Mouse (Mus musculus) midbrain, embryonic 14.5 days (tissue): ENCODE results near the gene Map2k5. TPM values are rescaled to one million over a fixed set of nuclear protein-coding genes. Genes with fewer than 3 reads are reported as not detected.
A peak's percentile ranks its signal among the peaks of the same experiment; 100 is the strongest.

Experiments
- ATAC-seq: fragments of 200-750 bp; cut with Nextera tagmentation; 2 replicates; pipeline ENCODE4 v1.8.0; 2017; ENCODE audit warnings: moderate number of reproducible peaks, moderate library complexity; ENCODE audit not compliant: low FRiP score, low TSS enrichment
- DNase-seq: peaks from one replicate; pipeline ENCODE4 v3.0.0-alpha.2; 2015
- H3K27ac ChIP-seq: fragments of 300-500 bp; sonication (generic); replicated peaks from 2 replicates; pipeline ENCODE4 v1.5.1; 2014; ENCODE audit warnings: mild to moderate bottlenecking, low read depth, low read length, moderate library complexity
- H3K27me3 ChIP-seq: fragments of 300-500 bp; sonication (generic); 2 replicates; pipeline ENCODE4 v1.6.1; 2014; ENCODE audit warnings: low read length, control low read depth, mixed read lengths; ENCODE audit not compliant: control insufficient read depth, insufficient read depth
- H3K36me3 ChIP-seq: fragments of 300-500 bp; sonication (generic); 2 replicates; pipeline ENCODE4 v1.6.1; 2014; ENCODE audit warnings: low read length, control low read depth; ENCODE audit not compliant: control insufficient read depth, insufficient read depth
- H3K4me1 ChIP-seq: fragments of 300-500 bp; sonication (generic); 2 replicates; pipeline ENCODE4 v1.6.1; 2014; ENCODE audit warnings: mild to moderate bottlenecking, antibody characterized with exemption, low read length, control low read depth; ENCODE audit not compliant: control insufficient read depth, insufficient read depth
- H3K4me2 ChIP-seq: fragments of 300-500 bp; sonication (generic); 2 replicates; pipeline ENCODE4 v1.6.1; 2014; ENCODE audit warnings: mild to moderate bottlenecking, low read length, moderate library complexity
- H3K4me3 ChIP-seq: fragments of 300-500 bp; sonication (generic); replicated peaks from 2 replicates; pipeline ENCODE4 v1.5.1; 2014; ENCODE audit warnings: low read depth, low read length
- H3K9ac ChIP-seq: fragments of 300-500 bp; sonication (generic); replicated peaks from 2 replicates; pipeline ENCODE4 v1.6.1; 2014; ENCODE audit warnings: mild to moderate bottlenecking, low read length, moderate library complexity
- H3K9me3 ChIP-seq: fragments of 300-500 bp; sonication (generic); 2 replicates; pipeline ENCODE4 v1.6.1; 2016; ENCODE audit warnings: low read length, control low read depth, mixed read lengths; ENCODE audit not compliant: control insufficient read depth
- WGBS: fragments of 180-500 bp; shearing (Covaris S2); extraction: QIAGEN DNeasy Blood & Tissue Kit; methylation state at CpG from one replicate; pipeline ENCODE4 v1.1.7; 2014; 5-methylcytosine and 5-hydroxymethylcytosine counted together
- polyA plus RNA-seq: library from polyadenylated mRNA; unstranded; fragments of >200 nt; fragmentation: Nextera tagmentation; extraction: Ambion mirVana; gene quantifications from 2 replicates; pipeline ENCODE4 v1.2.1, GENCODE M21; 2014

Gene Map2k5
- polyA plus RNA-seq, 1 experiment from 2014 or later: 43.9 TPM

DNA sequence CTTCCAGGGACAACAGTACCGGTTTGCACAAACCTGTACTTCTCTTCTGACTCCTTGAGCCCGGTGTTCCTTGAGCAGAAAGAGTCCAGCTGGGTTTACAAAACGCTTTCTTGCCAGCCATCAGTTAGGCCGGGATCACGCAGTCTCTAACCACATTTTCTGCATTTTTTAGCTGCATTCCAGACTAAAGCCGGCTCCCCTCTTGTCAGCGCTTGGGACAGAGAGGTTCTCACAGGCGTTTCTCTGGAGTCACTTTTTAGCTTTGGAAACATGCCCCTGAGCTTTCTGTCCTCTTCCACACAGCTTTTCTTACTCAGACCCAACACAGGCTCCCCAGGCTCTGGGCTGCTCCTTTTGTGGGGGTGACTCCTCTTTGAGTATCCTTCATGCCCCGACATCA lies 230.4 kb downstream of the Map2k5 start:
- peaks cover 21% of the 10 kb centered on the region for H3K4me1 ChIP-seq
- H3K4me2 ChIP-seq: 0 out of 2 replicates have a peak overlapping the region, but pooled peaks have one; percentile 15
- peak overlapping the region; percentile 21 for H3K4me3 ChIP-seq
- H3K27me3 ChIP-seq: peaks cover 98% of the 10 kb centered on the region
- under 1% methylated on average over 9 of the region's 9 CpGs for WGBS
- H3K36me3 ChIP-seq: no peaks in the 10 kb centered on the region
- no peak overlapping the region for H3K9ac ChIP-seq
- no peak overlapping the region for H3K27ac ChIP-seq
- ATAC-seq (no peak), DNase-seq (peak; percentile 19)
- no peaks in the 10 kb centered on the region for H3K9me3 ChIP-seq

DNA sequence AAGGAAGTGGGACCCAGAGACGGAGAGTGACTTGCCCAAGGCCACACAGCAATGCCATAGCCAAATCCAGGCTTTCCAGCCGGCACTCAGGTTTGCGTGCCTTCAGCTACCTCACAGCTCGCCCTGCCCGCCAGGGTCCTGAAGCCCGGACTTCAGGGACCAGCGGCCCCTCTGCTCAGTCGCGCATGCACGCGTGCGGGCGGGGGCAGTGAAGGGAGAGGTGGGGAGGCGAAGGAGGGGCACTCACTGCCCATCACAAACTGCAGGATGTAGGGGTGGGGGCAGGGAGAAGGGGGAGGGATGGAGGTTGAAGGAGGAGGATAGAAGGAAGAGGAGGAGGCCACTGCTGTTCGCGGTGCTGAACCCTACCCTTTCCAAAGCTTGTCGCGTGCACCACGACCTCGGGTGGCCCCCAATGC lies 230.8 kb downstream of the Map2k5 start:
- DNase-seq (peak; percentile 31), ATAC-seq (no peak)
- Histone ChIP-seq H3K36me3 (no peaks in the 10 kb centered on the region), H3K4me1 (peaks cover 23% of the 10 kb centered on the region), H3K27me3 (peaks cover 98% of the 10 kb centered on the region), H3K4me2 (peak overlapping the region; percentile 31), H3K4me3 (peak overlapping the region; percentile 21), H3K27ac (no peak overlapping the region), H3K9ac (no peak overlapping the region), H3K9me3 (no peaks in the 10 kb centered on the region)
- under 1% methylated on average over 20 of the region's 20 CpGs for WGBS

DNA sequence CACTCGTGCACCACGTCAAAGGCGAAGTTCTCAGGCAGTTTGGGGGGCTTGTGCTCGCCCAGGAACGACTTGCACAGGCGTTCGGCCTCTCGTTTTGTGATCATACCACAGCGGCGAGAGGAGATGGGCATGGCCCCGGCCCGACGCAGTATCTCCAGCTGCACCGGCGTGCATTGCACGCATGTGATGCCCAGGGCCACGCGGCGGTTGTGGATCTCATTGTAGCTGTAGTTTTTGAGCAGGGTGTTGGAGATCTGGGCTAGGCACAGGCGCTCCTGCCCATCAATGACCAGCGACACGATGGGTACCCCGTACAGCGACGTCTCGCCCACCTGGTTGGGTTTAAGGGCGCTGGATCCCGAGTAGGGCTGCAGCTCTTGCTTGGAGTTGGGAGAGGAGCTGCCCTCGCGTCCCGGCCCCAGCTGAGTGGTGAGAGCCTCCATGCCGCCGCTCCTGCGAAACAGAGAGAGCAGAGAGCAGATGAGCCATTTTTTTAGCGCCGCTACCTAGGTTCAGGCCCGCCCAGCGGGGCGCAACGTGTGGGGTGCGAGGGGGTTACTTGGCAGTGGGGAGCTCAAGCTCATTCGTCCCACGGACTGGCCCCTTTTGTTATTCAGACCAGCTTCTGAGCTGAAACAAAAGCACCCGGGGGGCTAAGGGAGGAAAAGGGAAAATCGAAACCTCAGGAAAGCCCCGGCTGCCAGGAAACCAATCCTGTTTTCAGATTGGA lies 231.4 kb downstream of the Map2k5 start:
- H3K9me3 ChIP-seq: no peaks in the 10 kb centered on the region
- no peak for ATAC-seq
- peak overlapping the region; percentile 36; the same call in 1 of the 2 replicates for H3K9ac ChIP-seq
- peak overlapping the region; percentile 21 for H3K4me3 ChIP-seq
- H3K36me3 ChIP-seq: no peaks in the 10 kb centered on the region
- H3K4me2 ChIP-seq: peak overlapping the region; percentile 31
- WGBS: under 1% methylated on average over 46 of the region's 46 CpGs
- no peak overlapping the region; the same call in 1 of the 2 replicates for H3K27ac ChIP-seq
- H3K4me1 ChIP-seq: peaks cover 23% of the 10 kb centered on the region
- peak; percentile 39 for DNase-seq
- peaks cover 98% of the 10 kb centered on the region for H3K27me3 ChIP-seq

DNA sequence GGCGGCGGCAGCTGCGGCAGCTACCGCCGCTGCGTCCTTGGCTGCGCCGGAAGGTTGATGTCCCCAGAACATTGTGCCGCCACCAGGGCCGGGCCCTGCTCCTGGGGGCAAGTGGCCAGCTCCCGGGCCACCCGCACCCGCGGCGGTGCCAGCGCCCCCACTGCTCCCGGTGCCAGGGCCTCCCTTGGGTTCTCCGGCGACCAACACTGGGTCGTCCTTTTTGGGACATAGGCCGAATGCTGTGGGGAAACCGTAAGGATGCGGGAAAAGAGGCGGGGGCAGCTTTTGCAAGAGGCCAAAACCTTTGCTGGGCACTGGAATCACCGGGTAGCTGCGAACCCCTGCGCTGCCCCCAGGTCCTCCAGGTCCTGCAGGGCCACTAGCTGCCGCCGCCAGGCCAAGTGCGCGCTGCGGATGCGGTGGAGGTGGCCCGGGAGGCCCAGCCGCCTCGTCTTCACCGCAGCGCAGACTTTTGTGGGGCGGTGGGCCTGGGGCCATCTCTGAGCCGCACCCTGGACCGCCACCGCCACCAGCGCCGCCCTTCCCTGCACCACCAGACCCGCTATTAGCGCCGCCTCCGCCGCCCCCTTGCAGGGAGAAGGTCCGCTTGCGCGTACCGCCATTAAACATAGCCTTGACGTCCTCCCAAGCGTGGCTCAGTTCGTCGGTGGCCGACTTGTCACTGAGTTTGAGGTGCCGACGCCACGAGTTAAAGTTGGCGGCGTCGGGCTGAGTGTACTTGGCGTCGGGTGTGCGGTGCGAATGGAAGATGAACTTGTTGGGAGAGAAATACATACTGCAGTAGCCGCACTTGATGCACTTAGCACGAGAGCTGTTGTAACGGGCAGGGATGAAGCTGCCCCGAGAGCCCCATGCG lies 232.2 kb downstream of the Map2k5 start:
- Histone ChIP-seq H3K36me3 (no peaks in the 10 kb centered on the region), H3K9me3 (no peaks in the 10 kb centered on the region), H3K27me3 (peaks cover 98% of the 10 kb centered on the region), H3K4me2 (peak overlapping the region; percentile 31), H3K4me3 (peak overlapping the region; percentile 21), H3K4me1 (peaks cover 22% of the 10 kb centered on the region), H3K27ac (peak overlapping the region; percentile 49; the same call in 1 of the 2 replicates), H3K9ac (peak overlapping the region; percentile 36; the same call in 1 of the 2 replicates)
- ATAC-seq (no peak), DNase-seq (peak; percentile 60)
- under 1% methylated on average over 68 of the region's 73 CpGs for WGBS

DNA sequence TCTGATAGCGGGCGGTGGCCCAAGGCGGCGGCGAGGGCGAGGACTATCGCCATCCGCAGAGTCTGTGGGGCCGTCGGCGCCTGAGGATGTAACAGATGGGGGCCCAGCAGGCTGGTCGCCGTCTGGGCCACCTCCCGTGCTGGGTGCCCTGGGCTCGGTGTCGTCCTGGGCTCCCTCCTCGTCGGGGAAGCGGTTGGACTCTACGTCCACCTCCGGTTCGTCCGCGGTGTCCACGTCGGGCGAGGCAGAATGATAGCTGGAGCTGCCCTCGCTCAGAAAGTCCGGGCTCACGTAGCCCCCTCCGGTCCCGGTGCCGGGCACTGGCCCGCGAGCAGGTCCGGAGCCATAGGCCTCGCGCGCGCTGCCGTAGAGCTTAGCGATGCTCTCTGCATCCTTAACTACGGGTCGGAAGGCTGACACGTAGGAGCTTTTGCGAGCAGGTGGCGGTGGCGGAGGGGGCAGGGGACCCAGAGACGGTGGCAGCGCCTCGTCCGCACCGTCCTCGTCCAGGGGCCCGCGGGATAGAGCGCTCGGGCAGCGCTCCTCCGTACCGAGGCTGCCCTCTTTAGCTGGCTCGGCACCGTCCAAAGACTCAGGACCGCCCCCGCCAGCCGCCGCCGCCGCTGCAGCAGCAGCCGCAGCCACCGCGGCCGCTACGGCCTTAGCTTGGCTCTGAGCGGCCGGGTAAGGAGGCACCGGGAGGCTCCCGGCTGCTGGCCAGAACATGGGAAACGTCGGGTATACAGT lies 233.0 kb downstream of the Map2k5 start:
- H3K4me3 ChIP-seq: peak overlapping the region; percentile 21
- no peaks in the 10 kb centered on the region for H3K36me3 ChIP-seq
- H3K9me3 ChIP-seq: no peaks in the 10 kb centered on the region
- H3K9ac ChIP-seq: peak overlapping the region; percentile 36; the same call in 1 of the 2 replicates
- H3K27ac ChIP-seq: 0 out of 2 replicates have a peak overlapping the region, but pooled peaks have one; percentile 26
- H3K4me1 ChIP-seq: peaks cover 18% of the 10 kb centered on the region
- WGBS: under 1% methylated on average over 80 of the region's 80 CpGs
- peaks cover 98% of the 10 kb centered on the region for H3K27me3 ChIP-seq
- ATAC-seq: no peak
- peak; percentile 60 for DNase-seq
- peak overlapping the region; percentile 31 for H3K4me2 ChIP-seq

DNA sequence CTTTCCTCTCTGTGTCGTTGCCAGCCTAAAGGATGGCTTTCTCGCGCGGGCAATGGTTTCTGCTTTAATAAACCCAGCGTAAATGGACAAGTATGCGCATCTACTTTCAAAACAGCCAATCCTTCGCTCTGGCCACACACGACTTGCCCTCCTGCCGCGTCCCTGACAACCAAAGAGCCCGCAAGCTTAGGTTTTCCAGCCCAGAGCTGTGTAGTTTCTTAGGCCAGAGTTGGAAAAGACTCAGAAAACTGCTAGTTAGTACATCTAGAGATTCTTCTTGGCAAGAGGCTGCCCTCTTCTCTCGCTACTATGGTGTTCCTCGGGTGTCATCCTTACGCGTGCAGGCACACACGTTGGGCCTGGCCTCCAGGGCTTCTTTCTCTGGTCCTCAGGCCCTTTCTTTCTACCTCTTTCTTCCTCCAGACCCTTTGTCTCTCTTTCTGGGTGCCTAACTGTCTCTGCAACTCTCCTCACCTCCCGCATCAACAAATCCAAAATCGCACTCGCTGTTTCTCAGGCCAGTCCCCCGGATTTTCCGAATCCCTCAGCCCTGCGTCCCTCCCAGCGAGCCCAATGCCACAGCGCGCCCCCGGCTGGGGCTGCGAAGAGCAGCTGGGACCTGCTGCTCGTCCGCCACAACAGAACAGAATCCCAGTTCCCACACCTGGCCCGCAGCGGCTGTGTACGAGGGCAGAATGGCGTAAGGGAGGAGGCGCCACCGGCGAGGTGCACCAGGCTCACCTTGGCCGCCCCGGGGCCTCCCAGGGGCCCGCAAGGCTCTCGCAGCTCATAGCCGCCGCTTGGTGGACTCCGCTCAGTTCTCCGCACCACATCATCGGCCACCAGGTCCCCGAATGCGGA lies 233.8 kb downstream of the Map2k5 start:
- peak overlapping the region; percentile 31 for H3K4me2 ChIP-seq
- H3K27me3 ChIP-seq: peaks cover 98% of the 10 kb centered on the region
- ATAC-seq (no peak), DNase-seq (peak; percentile 51)
- under 1% methylated on average over 47 of the region's 47 CpGs for WGBS
- H3K4me1 ChIP-seq: peaks cover 11% of the 10 kb centered on the region
- no peaks in the 10 kb centered on the region for H3K36me3 ChIP-seq
- H3K9me3 ChIP-seq: no peaks in the 10 kb centered on the region
- 0 out of 2 replicates have a peak overlapping the region, but pooled peaks have one; percentile 26 for H3K27ac ChIP-seq
- 0 out of 2 replicates have a peak overlapping the region, but pooled peaks have one; percentile 23 for H3K9ac ChIP-seq
- H3K4me3 ChIP-seq: peak overlapping the region; percentile 21

DNA sequence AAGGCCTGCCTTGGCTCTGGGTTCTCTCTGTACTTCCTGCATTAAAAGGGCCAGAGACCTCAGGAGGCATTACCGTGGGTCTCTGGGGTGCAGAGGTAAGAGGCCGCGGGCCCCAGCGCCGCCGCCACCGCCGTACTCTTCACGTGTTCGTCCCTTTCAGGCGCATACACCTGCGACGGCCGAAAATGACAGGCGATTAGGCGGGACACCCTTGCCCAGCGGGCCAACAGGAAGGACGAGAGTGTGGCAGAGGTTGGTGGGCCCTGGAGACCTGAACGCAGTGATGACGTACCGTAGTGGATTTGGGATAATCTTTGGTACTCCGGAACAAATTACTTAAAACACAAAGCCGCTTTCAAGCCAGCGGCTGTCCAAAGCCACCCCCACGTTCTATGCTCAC lies 234.5 kb downstream of the Map2k5 start:
- Histone ChIP-seq H3K27ac (no peak overlapping the region), H3K9ac (no peak overlapping the region), H3K4me1 (peaks cover 7% of the 10 kb centered on the region; the same call in 1 of the 2 replicates), H3K9me3 (no peaks in the 10 kb centered on the region), H3K27me3 (peaks cover 98% of the 10 kb centered on the region), H3K36me3 (no peaks in the 10 kb centered on the region), H3K4me2 (peak overlapping the region; percentile 31; the same call in 1 of the 2 replicates), H3K4me3 (peak overlapping the region; percentile 21; the same call in 1 of the 2 replicates)
- DNase-seq (no peak), ATAC-seq (no peak)
- WGBS: 1% methylated on average over 25 of the region's 25 CpGs
